Mouse (Mus musculus): ENCODE measurements around the gene Comt. TPM values are rescaled to one million over a fixed set of nuclear protein-coding genes. Genes with fewer than 3 reads are reported as not detected.

Gene Comt
- polyA plus RNA-seq, 1 experiment: 53.8 TPM

DNA sequence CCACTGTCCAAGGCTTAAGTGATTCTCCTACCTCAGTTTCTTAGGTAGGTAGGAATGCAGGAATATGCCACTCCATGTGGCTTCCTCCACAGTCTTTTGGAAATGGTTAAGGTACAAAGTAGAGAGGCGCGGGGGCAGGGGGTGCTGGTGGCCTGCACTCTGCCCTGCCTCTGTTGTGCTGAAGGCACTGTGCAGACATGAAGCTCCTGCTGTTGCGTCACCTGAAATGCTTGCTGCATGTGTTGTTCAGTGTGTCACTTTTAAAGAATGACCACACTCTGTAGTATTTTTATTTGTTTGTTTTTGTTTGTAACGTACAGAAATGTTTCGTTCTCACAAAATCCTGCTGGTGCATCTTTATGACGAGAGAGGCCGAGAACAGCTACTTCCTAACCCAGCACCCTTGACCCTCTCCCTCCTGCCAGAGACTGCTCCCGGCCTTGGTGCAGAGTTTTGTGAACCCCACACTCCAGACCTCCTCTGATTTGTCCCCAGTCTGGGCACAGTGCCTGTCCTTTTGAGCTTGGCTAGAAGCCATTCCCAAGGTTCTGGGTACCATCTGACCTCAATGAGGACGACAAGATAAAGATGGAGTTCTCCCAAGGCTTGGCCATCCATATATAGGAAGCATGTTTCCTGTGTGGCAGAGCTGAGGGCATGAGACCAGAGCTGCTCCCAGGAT, 43.5 kb downstream of the Comt start:
- 88% methylated on average over 9 of the region's 9 CpGs for WGBS
- TF ChIP-seq CTCF (IDR thresholded peaks at IDR 0.05; ENCODE audit: control insufficient read depth, insufficient read depth, low read length) (no peak), POLR2A (IDR thresholded peaks at IDR 0.05; ENCODE audit: borderline replicate concordance, control insufficient read depth, low read depth, low read length) (no peak)
- Histone ChIP-seq H3K27ac (ENCODE audit: control insufficient read depth, insufficient read depth, low read depth, low read length, poor library complexity) (no peak overlapping the region), H3K4me3 (replicated peaks; ENCODE audit: control insufficient read depth, low read depth, low read length) (no peak overlapping the region), H3K4me1 (ENCODE audit: control insufficient read depth, insufficient read depth, low read length) (peaks cover 2% of the 10 kb centered on the region)

GRCm38 (mm10) chr16:18381621-18382258, 44.9 kb downstream of the Comt start:
- Histone ChIP-seq H3K4me1 (ENCODE audit: control insufficient read depth, insufficient read depth, low read length) (peaks cover under 1% of the 10 kb centered on the region; the same call in 1 of the 2 replicates), H3K4me3 (replicated peaks; ENCODE audit: control insufficient read depth, low read depth, low read length) (no peak overlapping the region), H3K27ac (ENCODE audit: control insufficient read depth, insufficient read depth, low read depth, low read length, poor library complexity) (no peak overlapping the region)
- TF ChIP-seq CTCF (IDR thresholded peaks at IDR 0.05; ENCODE audit: control insufficient read depth, insufficient read depth, low read length) (no peak), POLR2A (IDR thresholded peaks at IDR 0.05; ENCODE audit: borderline replicate concordance, control insufficient read depth, low read depth, low read length) (no peak)
- 76% methylated on average over 6 of the region's 6 CpGs for WGBS

- WGBS: 82% methylated on average over 6 of the region's 6 CpGs
- H3K27ac ChIP-seq (ENCODE audit: control insufficient read depth, insufficient read depth, low read depth, low read length, poor library complexity): no peak overlapping the region
- peaks cover 2% of the 10 kb centered on the region; the same call in 1 of the 2 replicates for H3K4me1 ChIP-seq (ENCODE audit: control insufficient read depth, insufficient read depth, low read length)
- no peak overlapping the region for H3K4me3 ChIP-seq (replicated peaks; ENCODE audit: control insufficient read depth, low read depth, low read length)
- TF ChIP-seq CTCF (IDR thresholded peaks at IDR 0.05; ENCODE audit: control insufficient read depth, insufficient read depth, low read length): no peak
- no peak for TF ChIP-seq POLR2A (IDR thresholded peaks at IDR 0.05; ENCODE audit: borderline replicate concordance, control insufficient read depth, low read depth, low read length)
Observed at GRCm38 (mm10) chr16:18380495-18381063, 46.1 kb downstream of the Comt start.

DNA sequence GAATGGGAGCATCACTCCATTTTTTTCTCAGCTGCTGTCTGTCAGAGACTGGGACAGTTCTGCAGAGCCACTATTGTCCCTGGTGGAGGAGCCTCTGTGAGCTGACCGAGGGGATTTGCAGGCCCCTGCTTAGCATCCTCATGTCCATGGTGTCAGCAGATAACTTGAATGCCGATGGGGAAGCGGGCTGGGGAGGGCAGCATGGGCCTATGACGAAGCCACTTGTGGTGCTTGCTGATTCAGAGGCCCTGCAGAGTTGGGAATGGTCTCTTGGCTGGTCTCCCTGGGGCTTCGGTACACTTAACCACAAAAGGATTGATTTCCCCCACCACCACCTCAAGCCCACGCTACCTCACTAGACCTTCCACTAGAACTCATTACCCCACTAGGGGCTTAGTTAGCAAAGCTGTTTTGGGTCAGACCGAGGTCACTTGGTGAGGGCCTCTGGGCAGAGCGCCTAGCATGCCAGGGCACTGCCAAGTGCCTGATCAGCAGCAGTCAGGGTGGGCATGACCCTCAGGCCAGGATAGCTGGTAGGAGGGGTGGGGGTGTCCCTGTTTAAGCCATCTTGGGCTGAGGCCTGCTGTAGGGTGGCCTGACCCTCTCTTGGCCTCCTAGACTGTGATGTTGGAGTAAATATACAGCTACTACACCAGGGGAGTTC, 47.2 kb downstream of the Comt start:
- Histone ChIP-seq H3K4me3 (replicated peaks; ENCODE audit: control insufficient read depth, low read depth, low read length) (no peak overlapping the region), H3K4me1 (ENCODE audit: control insufficient read depth, insufficient read depth, low read length) (peaks cover 2% of the 10 kb centered on the region; the same call in 1 of the 2 replicates), H3K27ac (ENCODE audit: control insufficient read depth, insufficient read depth, low read depth, low read length, poor library complexity) (no peak overlapping the region)
- TF ChIP-seq POLR2A (IDR thresholded peaks at IDR 0.05; ENCODE audit: borderline replicate concordance, control insufficient read depth, low read depth, low read length) (no peak), CTCF (IDR thresholded peaks at IDR 0.05; ENCODE audit: control insufficient read depth, insufficient read depth, low read length) (no peak)
- 81% methylated on average over 8 of the region's 8 CpGs for WGBS

DNA sequence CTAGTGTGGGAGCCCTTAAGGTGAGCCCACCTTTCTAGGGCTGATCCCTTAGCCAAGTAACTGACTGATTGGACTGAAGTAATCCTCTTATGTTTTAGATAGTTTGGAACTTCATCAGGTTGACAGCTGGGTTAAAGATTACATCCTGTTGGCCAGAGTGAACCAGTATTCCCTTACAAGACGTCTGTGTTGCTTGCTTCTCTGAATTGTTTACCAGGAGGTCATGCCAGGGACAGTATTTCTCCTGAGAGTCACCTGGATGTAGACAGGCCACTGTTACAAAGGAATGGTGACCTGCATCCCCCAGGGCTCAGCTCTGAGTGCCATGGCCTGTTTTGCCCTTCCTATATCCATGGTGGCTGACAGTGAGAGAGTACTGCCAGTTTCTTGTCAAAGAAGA, 48.2 kb downstream of the Comt start:
- no peak for TF ChIP-seq CTCF (IDR thresholded peaks at IDR 0.05; ENCODE audit: control insufficient read depth, insufficient read depth, low read length)
- TF ChIP-seq POLR2A (IDR thresholded peaks at IDR 0.05; ENCODE audit: borderline replicate concordance, control insufficient read depth, low read depth, low read length): no peak
- WGBS: 47% methylated on average over 1 of the region's 1 CpGs
- Histone ChIP-seq H3K4me1 (ENCODE audit: control insufficient read depth, insufficient read depth, low read length) (peaks cover 2% of the 10 kb centered on the region; the same call in 1 of the 2 replicates), H3K4me3 (replicated peaks; ENCODE audit: control insufficient read depth, low read depth, low read length) (no peak overlapping the region), H3K27ac (ENCODE audit: control insufficient read depth, insufficient read depth, low read depth, low read length, poor library complexity) (no peak overlapping the region)

DNA sequence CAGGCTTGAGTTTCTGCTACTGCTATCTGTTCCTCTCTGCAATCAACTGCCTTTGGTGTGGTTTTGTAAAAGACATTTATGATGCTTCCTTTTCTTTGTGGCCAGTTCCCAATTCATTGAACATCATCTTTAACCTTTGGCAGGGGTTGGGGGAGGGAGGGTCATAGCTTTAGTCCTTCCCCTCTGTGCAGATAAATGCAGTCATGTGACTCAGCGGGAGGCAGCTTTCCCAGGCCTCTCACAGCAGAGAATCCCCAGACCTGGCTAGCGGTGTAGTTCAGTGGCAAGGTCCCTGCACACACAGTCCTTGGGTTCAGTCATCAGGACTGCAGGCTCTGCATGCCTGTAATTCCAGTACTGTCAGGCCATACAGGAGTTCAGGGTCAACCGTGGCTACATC, 49.4 kb downstream of the Comt start:
- Histone ChIP-seq H3K4me1 (ENCODE audit: control insufficient read depth, insufficient read depth, low read length) (peaks cover 2% of the 10 kb centered on the region; the same call in 1 of the 2 replicates), H3K4me3 (replicated peaks; ENCODE audit: control insufficient read depth, low read depth, low read length) (no peak overlapping the region), H3K27ac (ENCODE audit: control insufficient read depth, insufficient read depth, low read depth, low read length, poor library complexity) (no peak overlapping the region)
- WGBS: 69% methylated on average over 3 of the region's 3 CpGs
- no peak for TF ChIP-seq CTCF (IDR thresholded peaks at IDR 0.05; ENCODE audit: control insufficient read depth, insufficient read depth, low read length)
- TF ChIP-seq POLR2A (IDR thresholded peaks at IDR 0.05; ENCODE audit: borderline replicate concordance, control insufficient read depth, low read depth, low read length): no peak

DNA sequence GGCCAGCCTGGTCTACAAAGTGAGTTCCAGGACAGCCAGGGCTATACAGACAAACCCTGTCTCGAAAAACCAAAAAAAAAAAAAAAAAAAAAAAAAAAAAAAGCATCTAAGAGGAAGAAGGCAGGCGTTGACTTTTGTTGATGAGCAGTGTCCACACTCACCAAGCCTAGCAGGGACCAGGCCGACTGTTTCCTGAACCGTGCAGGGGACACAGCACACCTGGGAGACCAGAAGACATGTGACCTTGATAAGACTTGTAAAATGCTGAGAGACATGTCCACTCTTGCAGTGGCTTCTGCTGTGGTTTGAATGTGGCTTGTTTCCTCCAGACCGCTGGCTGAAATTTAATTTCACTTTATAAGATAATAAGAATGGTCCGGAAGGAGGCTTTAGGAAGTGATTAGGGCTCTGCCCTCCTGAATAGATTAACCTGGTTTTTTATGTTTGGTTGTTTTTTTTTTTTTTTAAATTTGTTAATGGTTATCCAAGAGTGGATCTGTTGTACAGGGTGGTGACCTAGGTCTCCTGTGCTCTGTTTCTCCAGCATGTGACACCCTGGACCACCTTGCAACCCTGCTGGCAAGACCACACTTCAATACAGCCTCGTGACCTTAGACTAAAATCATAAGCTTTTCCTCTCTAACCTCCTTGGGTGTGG, 50.2 kb downstream of the Comt start:
- Histone ChIP-seq H3K4me1 (ENCODE audit: control insufficient read depth, insufficient read depth, low read length) (peaks cover 2% of the 10 kb centered on the region; the same call in 1 of the 2 replicates), H3K27ac (ENCODE audit: control insufficient read depth, insufficient read depth, low read depth, low read length, poor library complexity) (no peak overlapping the region), H3K4me3 (replicated peaks; ENCODE audit: control insufficient read depth, low read depth, low read length) (no peak overlapping the region)
- TF ChIP-seq CTCF (IDR thresholded peaks at IDR 0.05; ENCODE audit: control insufficient read depth, insufficient read depth, low read length) (no peak), POLR2A (IDR thresholded peaks at IDR 0.05; ENCODE audit: borderline replicate concordance, control insufficient read depth, low read depth, low read length) (no peak)
- WGBS: 41% methylated on average over 7 of the region's 7 CpGs

All from bone marrow, adult 2 months (tissue).